Mouse (Mus musculus) bone marrow, adult 2 months (tissue): ENCODE measurements around the gene Cyfip1.

Experiments
- CTCF ChIP-seq: fragments of 200-500 bp; IDR thresholded peaks from 2 replicates; pipeline ENCODE4 v1.5.1; 2011; ENCODE audit warnings: low read length, control low read depth; ENCODE audit not compliant: control insufficient read depth, insufficient read depth
- POLR2A ChIP-seq: fragments of 200-500 bp; IDR thresholded peaks from 2 replicates; pipeline ENCODE4 v1.6.1; 2011; ENCODE audit warnings: low read depth, mild to moderate bottlenecking, control low read depth, low read length, borderline replicate concordance; ENCODE audit not compliant: control insufficient read depth

GRCm38 (mm10) chr7:55981511-55981910, 140.0 kb downstream of the Cyfip1 start:
- TF ChIP-seq POLR2A (no peak), CTCF (no peak)
